Mouse (Mus musculus) stomach, postnatal 0 days (tissue): ENCODE data around the gene Cntn6.

ENCODE experiments used
- CTCF ChIP-seq: IDR thresholded peaks from 2 replicates; pipeline ENCODE4 v1.5.1; 2016; ENCODE audit warnings: antibody characterized with exemption, low read depth, mild to moderate bottlenecking, moderate library complexity
- EP300 ChIP-seq: optimal IDR thresholded peaks from 2 replicates; pipeline ENCODE3; 2016; ENCODE audit warnings: antibody characterized with exemption

GRCm38 (mm10) chr6:104728571-104728970 lies 236.0 kb downstream of the Cntn6 start:
- TF ChIP-seq CTCF (no peak), EP300 (no peak)
